Mouse (Mus musculus) mouse trophoblast stem cell (cell line): Measurements from ENCODE around the gene Zfp385a.

Source experiments
- in situ Hi-C, 2 experiments: fragments of 300-500 bp; cut with MseI, MboI; formaldehyde crosslinking; loops; 2 replicates in 1 of 2; 3 replicates in 1 of 2; pipeline ENCODE4 v1.15.1; 2025

The Zfp385a gene

GRCm38 (mm10) chr15:103308056-103308875 lies 31.6 kb downstream of the Zfp385a start:
- in situ Hi-C loops = no loop called here

GRCm38 (mm10) chr15:103307125-103307524 lies 32.8 kb downstream of the Zfp385a start:
- in situ Hi-C loops = no loop called here

DNA sequence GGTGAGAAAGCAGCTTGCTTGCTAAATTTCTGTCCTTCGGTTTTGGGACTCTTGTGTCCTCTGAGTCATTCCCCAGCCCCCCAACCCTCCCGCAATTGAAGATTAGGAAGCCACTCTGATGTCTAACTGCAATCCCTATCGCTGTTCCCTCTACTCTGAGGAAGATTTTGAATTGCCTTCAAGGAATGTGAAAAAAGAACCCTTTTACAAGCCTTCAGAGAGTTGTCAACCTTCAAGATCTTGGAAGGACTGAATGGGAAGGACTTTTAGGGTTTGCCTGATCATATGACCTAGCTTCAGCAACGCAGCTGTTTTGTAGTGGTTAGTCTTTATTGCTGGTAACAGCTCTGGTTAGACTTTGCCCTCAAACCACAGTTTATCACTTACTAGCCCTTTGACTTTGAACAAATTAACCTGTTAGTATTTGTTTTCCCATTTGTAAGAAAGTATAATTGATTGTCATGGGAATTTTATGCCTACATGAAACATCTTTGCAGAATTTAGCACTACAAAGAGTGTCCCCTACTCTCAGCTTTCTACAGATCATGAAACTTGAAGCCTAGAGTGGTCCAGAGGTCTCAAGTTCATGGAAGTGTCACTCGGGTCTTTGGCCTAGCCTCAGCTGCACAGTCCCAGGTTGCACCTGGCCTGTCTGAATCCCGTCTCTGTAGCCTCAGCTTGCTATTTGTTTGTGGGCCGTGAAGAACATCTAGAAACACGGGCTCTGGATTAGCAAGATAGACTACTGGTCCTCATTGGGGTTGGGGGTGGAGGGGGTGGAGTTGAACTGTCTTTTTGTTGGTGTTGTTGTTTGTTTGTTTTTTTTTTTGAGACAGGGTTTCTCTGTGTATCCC lies 33.9 kb downstream of the Zfp385a start:
- in situ Hi-C loops = no loop called here

DNA sequence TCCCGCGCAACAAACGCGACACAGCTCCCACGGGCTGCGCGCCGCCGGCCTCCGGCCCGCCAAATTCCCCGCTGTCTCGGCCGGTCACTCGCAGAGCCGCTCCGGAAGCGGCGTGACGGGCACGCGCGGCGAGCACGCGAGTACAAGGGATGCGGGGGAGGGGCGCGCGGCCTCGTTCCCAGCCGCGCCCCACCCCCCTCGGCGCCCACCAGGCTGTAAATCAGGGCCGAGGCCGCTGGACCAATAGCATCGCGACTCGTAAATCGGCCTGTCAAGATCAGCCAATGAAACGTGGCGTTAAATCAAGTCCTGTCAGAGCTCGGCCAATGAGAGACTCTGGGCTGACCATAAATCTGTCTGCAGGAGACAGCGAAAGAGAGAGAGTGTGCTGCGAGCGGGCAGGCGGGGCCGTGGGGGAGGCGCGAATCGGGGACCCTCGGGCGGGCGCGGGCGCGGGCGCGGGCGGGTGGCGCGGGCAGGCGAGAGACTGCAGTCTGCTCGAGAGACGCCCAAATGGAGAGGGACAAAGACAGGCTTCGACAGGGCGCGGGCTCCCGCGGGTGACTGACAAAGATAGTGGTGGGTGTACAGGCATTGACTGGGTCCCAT lies 34.7 kb downstream of the Zfp385a start:
- in situ Hi-C loops = no loop called here

DNA sequence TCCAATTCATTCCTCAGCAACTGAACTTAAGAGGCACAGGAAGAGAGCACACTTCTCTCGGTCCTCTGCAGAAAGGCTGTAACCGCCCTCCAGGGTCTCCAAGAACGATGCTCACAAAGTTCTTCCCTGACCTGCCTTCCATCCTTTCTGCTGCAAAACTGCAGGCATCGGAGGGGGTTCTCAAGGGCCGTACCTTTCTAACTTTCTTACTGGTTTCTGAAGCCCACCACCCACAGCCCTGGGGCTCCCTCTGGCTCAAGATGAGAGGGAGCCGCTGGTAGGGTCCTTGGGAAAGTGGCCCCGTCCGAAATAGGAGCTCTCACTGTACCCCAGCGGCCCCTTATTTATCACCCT lies 35.3 kb downstream of the Zfp385a start:
- in situ Hi-C loops = no loop called here

- in situ Hi-C loops = no loop called here
These were observed 35.8 kb downstream of the Zfp385a start for GRCm38 (mm10) chr15:103303916-103304615.

GRCm38 (mm10) chr15:103302341-103303021 lies 37.4 kb downstream of the Zfp385a start:
- in situ Hi-C loops = no loop called here

DNA sequence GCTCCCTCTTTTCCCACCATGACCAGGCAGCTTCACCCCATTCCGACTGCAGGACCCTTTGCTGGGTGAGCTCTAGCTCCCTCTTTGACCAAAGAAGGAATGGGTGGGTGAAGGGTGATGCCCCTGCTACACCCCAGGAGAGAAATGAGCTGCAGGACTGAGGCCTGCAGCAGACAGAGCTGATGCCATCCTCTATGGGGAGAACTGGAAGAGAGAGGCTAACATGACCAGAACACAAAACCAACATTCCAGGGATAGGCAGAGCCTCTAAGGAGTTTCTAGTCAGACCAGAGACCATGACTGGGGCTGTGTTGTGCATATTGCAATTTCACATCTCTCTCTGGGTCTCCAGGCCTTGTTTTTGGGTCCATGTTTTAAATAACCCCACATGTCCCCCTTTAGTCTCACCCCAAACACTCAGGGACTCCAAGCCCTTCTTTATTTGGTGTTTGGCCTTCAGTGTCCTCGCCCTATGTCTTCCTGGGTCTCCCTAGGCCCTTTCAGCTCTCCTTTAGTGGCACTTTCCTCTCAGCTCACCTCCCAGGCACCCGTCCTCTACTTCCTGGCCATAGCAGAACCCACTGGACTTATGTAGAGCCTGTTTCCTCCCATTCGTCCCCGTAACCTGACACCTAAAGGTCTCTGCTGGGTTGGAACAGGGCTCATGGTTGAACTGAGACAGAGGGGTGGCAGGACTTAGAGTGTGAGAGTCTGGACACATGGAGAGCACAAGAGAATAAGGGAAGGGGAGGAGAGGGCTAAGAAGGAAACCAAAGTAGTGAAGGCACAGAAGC lies 38.1 kb downstream of the Zfp385a start:
- in situ Hi-C loops = no loop called here

GRCm38 (mm10) chr15:103301046-103301445 lies 38.8 kb downstream of the Zfp385a start:
- in situ Hi-C loops = no loop called here

GRCm38 (mm10) chr15:103300560-103300959 lies 39.3 kb downstream of the Zfp385a start:
- in situ Hi-C loops = no loop called here

GRCm38 (mm10) chr15:103300067-103300471 lies 39.8 kb downstream of the Zfp385a start:
- in situ Hi-C loops = no loop called here

DNA sequence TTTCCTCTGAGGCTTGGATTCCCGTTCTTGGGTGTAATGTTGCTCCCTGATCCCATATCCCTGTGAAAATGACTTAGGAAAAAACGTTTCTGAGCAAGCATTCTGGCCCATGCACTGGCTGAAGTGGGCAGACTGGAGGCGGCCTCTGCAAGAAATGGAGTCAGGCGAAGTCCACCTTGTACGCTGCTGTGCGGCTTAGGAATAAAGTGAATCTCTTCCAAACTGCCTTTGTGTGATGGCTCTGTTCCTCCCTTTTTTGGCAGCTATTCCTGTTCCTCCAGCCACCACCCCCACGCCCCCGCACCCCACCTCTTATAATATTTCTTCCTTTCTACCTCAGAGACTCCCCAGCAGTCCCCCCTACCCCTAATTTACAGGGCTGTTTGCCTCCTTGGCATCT lies 40.2 kb downstream of the Zfp385a start:
- in situ Hi-C loops = no loop called here

DNA sequence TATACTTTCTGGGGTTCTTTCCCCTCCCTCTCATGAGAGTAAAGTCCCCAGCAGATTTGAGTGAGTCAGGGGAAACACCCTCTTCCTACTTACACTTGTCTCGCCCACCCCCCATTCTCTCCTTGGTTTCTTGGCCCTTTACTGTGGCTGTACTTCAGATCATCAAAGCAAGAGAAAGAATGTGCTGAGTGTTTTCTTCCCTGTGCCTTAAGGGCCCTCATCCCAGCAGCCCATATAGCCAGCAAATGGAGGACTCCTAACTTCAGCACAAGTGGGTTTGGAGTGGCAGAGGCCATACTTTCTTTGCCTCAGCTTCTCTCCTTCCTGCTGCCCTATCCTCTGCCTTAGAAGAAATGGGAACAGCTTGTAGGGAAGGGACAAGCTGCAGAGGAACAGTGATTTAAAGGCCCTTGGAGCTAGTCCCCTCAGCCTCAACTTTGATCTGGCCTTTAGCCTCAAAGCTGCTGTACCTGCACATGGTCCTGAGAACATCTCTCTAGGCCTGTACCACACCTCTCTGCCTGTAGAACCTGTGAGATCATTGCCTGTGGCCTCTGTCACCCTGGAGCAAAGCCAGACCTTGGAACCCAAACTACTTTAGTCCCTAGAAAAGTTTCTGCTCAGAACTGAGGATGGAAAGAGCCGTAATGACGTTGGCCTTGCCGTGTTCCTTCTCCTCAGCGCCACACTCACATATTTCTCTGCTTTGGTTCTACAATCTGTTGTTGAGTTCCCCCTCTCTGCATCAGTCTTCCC lies 40.9 kb downstream of the Zfp385a start:
- in situ Hi-C loops = no loop called here

- in situ Hi-C loops = no loop called here
These were observed 41.9 kb downstream of the Zfp385a start for GRCm38 (mm10) chr15:103298026-103298425.

DNA sequence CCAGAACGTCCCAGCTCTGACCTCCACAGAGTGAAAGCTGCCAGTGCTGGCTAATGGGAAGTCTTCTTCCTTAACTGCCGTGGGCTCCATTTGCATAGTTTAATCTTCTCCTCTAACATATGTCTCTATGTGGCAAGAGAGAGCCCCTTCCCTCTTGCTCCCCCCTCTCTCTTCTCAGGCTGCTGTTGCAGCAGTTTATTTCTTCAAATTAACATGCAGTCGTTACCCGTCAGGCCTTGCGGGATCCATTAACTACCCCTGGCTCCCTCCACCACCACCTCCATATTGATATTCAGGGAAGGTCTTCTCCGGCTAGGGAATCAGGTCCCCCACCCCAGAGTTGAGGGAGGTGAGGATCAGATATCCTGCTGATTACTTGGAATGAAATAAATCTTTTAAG lies 42.6 kb downstream of the Zfp385a start:
- in situ Hi-C loops = no loop called here

DNA sequence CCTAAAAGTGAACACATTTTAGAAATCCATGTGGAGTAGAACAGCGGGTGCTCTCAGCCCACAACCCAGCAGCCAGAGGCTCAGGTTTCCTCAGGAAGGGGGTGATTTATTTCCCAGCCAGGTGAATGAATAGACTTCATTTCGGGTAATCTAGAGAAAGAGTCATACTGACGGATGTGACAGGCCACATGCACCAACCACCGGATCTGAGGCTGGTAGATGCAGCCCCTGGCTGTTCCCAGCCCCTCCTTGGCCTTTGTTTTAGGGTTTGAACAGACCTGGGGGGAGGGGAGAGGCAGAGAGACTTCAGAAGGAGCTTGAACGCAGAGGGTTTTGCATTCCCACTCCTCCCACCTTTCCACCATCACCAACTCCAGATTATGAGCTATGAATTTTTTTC lies 44.0 kb downstream of the Zfp385a start:
- in situ Hi-C loops = no loop called here

GRCm38 (mm10) chr15:103294649-103295048 lies 45.2 kb downstream of the Zfp385a start:
- in situ Hi-C loops = no loop called here

GRCm38 (mm10) chr15:103293375-103293774 lies 46.5 kb downstream of the Zfp385a start:
- in situ Hi-C loops = no loop called here

GRCm38 (mm10) chr15:103292673-103293345 lies 47.1 kb downstream of the Zfp385a start:
- in situ Hi-C loops = no loop called here
